32 mouse cellular contexts compared by ENCODE assay signal in the genomic region with DNA sequence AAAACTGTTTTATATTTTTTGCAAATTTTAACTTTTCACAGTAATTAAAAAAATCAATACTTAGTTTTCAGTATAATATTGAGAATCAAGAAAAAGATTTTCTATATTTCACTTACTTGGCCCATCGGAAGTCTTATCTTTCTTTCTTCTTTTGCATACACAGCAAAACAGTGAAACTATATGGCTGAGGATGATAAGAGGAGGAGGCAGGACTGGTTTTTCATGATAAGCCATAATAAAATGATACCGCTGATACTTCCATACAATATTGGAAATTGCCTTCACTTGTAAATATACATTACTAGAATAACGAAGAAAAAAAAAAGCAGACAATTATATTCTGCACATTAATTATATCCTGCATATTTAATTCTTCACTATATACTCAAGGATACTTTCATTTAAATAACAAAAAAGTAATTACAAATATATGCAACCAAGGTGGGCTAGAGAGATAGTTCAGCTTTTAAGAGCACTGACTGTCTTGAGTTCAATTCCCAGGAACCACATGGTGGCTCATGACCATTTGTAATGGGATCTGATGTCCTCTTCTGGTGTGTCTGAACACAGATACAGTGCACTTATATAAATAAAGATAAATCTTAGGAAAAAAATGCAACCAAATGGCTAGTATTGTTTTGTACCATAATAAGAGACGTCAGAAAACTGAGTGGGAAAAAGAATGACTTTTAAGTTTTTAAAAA. TPM values are rescaled to one million over a fixed set of nuclear protein-coding genes. Genes with fewer than 3 reads are reported as not detected.
DNase-seq lines count a peak whose midpoint lies in the region; ATAC-seq and TF ChIP-seq lines count a peak whose summit lies in the region.
"Had no signal": no experiment of that assay in that cellular context is flagged by ENCODE, and none has a peak within 500 bp of the region (broad histone marks: within the 10 kb centered on the region; RNA-seq: fewer than 3 reads in every experiment).

No protein-coding gene starts in this region.

- H3K4me1 ChIP-seq in G1E (ENCODE audit: insufficient read depth, low read depth, low read length) (peaks cover 38% of the 10 kb centered on the region), MEL (ENCODE audit: control insufficient read depth in 1 of 2, insufficient read depth in 2 of 2, low read length in 2 of 2) (peaks cover 6 to 24% of the 10 kb centered on the region in 2 experiments)
- H3K4me1 ChIP-seq in liver, embryonic 16.5 days (ENCODE audit: control insufficient read depth, low read depth, low read length): peaks cover 22% of the 10 kb centered on the region
- H3K4me1 ChIP-seq: forebrain, embryonic 10.5 days; forebrain, embryonic 15.5 days; limb, embryonic 12.5 days; midbrain, embryonic 10.5 days; midbrain, embryonic 15.5 days had no signal

- no peak overlapping the region for H3K9ac ChIP-seq in MEL (ENCODE audit: control insufficient read depth, low read depth, low read length, poor library complexity, severe bottlenecking)
- H3K9ac ChIP-seq in liver, embryonic 16.5 days (ENCODE audit: low read depth, low read length): no peak overlapping the region
- H3K9ac ChIP-seq: forebrain, embryonic 15.5 days; limb, embryonic 12.5 days; midbrain, embryonic 15.5 days had no signal

- no peak for TF ChIP-seq RAD21 in MEL (IDR thresholded peaks at IDR 0.05; ENCODE audit: low read depth, low read length)

- ATAC-seq in G1E (ENCODE audit: extremely low read depth, insufficient number of reproducible peaks, low FRiP score, poor library complexity, severe bottlenecking): peak; percentile 76
- ATAC-seq in erythroid progenitor cell, adult 5-6 weeks (replicated peaks; ENCODE audit: low FRiP score, poor library complexity, severe bottlenecking): peak; percentile 78
- ATAC-seq in liver, embryonic 16.5 days (ENCODE audit: low read depth): peak; percentile 85
- no peak for ATAC-seq in cerebellum, adult (ENCODE audit: insufficient number of reproducible peaks, low FRiP score, low TSS enrichment)
- ATAC-seq: forebrain, embryonic 15.5 days; hindbrain, embryonic 16.5 days; lung, postnatal 0 days; midbrain, embryonic 15.5 days; Patski had no signal

- H3K4me2 ChIP-seq in liver, embryonic 16.5 days (ENCODE audit: low read depth, low read length): no peak overlapping the region
- H3K4me2 ChIP-seq: forebrain, embryonic 15.5 days; limb, embryonic 12.5 days; midbrain, embryonic 15.5 days had no signal

- WGBS in liver, embryonic 16.5 days (ENCODE audit: insufficient replicate concordance): 35% methylated on average over 4 of the region's 4 CpGs

- H3K79me2 ChIP-seq in MEL (ENCODE audit: control insufficient read depth, insufficient read depth, low read length, poor library complexity): no peaks in the 10 kb centered on the region

- H3K27ac ChIP-seq in MEL (ENCODE audit: control insufficient read depth, low read depth, low read length): no peak overlapping the region
- H3K27ac ChIP-seq in liver, embryonic 16.5 days (ENCODE audit: low read length): no peak overlapping the region
- H3K27ac ChIP-seq: forebrain, embryonic 10.5 days; forebrain, embryonic 15.5 days; left cerebral cortex, adult 2 months; limb, embryonic 12.5 days; macrophage; midbrain, embryonic 10.5 days; midbrain, embryonic 15.5 days; stomach, postnatal 0 days had no signal

- TF ChIP-seq POLR2A in MEL (IDR thresholded peaks at IDR 0.05; ENCODE audit: control insufficient read depth in 1 of 2, insufficient read depth in 1 of 2, low read depth in 1 of 2, low read length in 2 of 2, poor library complexity in 1 of 2): no peak

- H3K4me3 ChIP-seq in G1E (ENCODE audit: low read depth, low read length) (no peak overlapping the region), MEL (ENCODE audit: control insufficient read depth in 1 of 2, insufficient read depth in 1 of 2, low read depth in 2 of 2, low read length in 2 of 2) (no peak overlapping the region)
- H3K4me3 ChIP-seq in liver, embryonic 16.5 days (ENCODE audit: low read depth, low read length): no peak overlapping the region
- H3K4me3 ChIP-seq: forebrain, embryonic 10.5 days; forebrain, embryonic 15.5 days; heart, adult 2 months; left cerebral cortex, adult 2 months; limb, embryonic 12.5 days; midbrain, embryonic 10.5 days; midbrain, embryonic 15.5 days had no signal

- H3K27me3 ChIP-seq in G1E (ENCODE audit: insufficient read depth, low read length): no peaks in the 10 kb centered on the region
- H3K27me3 ChIP-seq in MEL (ENCODE audit: control insufficient read depth in 1 of 2, insufficient read depth in 2 of 2, low read length in 2 of 2): no peaks in the 10 kb centered on the region
- H3K27me3 ChIP-seq in liver, embryonic 16.5 days (ENCODE audit: control insufficient read depth, insufficient read depth, low read depth, low read length): no peaks in the 10 kb centered on the region
- H3K27me3 ChIP-seq: forebrain, embryonic 15.5 days; limb, embryonic 12.5 days; midbrain, embryonic 15.5 days; Patski had no signal

- no peaks in the 10 kb centered on the region for H3K9me3 ChIP-seq in G1E (replicated peaks)
- no peaks in the 10 kb centered on the region for H3K9me3 ChIP-seq in MEL (replicated peaks; ENCODE audit: insufficient read depth, low read length)
- H3K9me3 ChIP-seq in liver, embryonic 16.5 days (replicated peaks; ENCODE audit: control insufficient read depth, low read length): no peaks in the 10 kb centered on the region
- H3K9me3 ChIP-seq: forebrain, embryonic 10.5 days; forebrain, embryonic 15.5 days; limb, embryonic 12.5 days; midbrain, embryonic 10.5 days; midbrain, embryonic 15.5 days had no signal

- peak; percentile 82 to 91 for TF ChIP-seq EP300 in MEL (IDR thresholded peaks at IDR 0.05; ENCODE audit: low read depth in 1 of 2, low read length in 2 of 2)

- DNase-seq in G1E (ENCODE audit: low spot score) (no peak), MEL (ENCODE audit: low read depth, low spot score) (peak; percentile 32)
- no peak for DNase-seq in gastrocnemius, postnatal 4 days (ENCODE audit: low spot score in 2 of 2)
- DNase-seq in yolk sac, embryonic 10.5 days (ENCODE audit: low spot score): no peak
- DNase-seq: adrenal gland, postnatal 14 days; B cell, adult 2 months; cerebellum, adult 8-10 months; cerebellum, postnatal 25 days; gastrocnemius, postnatal 25 days; heart, adult 2 months; kidney, adult 9 months; kidney, postnatal 10 days; lung, adult 18-20 months; right cerebral cortex, postnatal 25 days; thymus, adult 18-20 months; thymus, postnatal 36 days had no signal

- H3K36me3 ChIP-seq in G1E (replicated peaks) (peaks cover 48% of the 10 kb centered on the region), MEL (ENCODE audit: control insufficient read depth in 1 of 2, insufficient read depth in 2 of 2, low read length in 2 of 2) (peaks cover 23 to 29% of the 10 kb centered on the region in 2 experiments)
- H3K36me3 ChIP-seq in liver, embryonic 16.5 days (ENCODE audit: control insufficient read depth, insufficient read depth): peaks cover 18% of the 10 kb centered on the region

- TF ChIP-seq CTCF in G1E (IDR thresholded peaks at IDR 0.05; ENCODE audit: low read depth, low read length): no peak
- TF ChIP-seq CTCF in MEL (IDR thresholded peaks at IDR 0.05 in 2 of 3, conservative IDR thresholded peaks at IDR 0.05 in 1 of 3; ENCODE audit: control insufficient read depth in 1 of 3, insufficient read depth in 1 of 3, low read depth in 2 of 3, low read length in 3 of 3, poor library complexity in 1 of 3, severe bottlenecking in 1 of 3): no peak

TF ChIP-seq in MEL, 35 proteins besides CTCF, POLR2A, EP300 and RAD21 (continues in another document):
- TF ChIP-seq E2F4 (IDR thresholded peaks at IDR 0.05; ENCODE audit: borderline replicate concordance, low read depth, low read length) (no peak), MAX (IDR thresholded peaks at IDR 0.05; ENCODE audit: low read length) (no peak), USF1 (IDR thresholded peaks at IDR 0.05; ENCODE audit: low read depth, low read length) (no peak), ZMIZ1 (IDR thresholded peaks at IDR 0.05; ENCODE audit: low read depth, low read length) (no peak), POLR2AphosphoS2 (IDR thresholded peaks at IDR 0.05; ENCODE audit: low read length) (no peak), MYC (IDR thresholded peaks at IDR 0.05; ENCODE audit: low read depth, low read length) (no peak), ZC3H11A (IDR thresholded peaks at IDR 0.05; ENCODE audit: low read depth, low read length) (no peak), MEF2A (IDR thresholded peaks at IDR 0.05; ENCODE audit: extremely low read depth, insufficient replicate concordance, low read depth, low read length, poor library complexity, severe bottlenecking) (peak; percentile 72; the same call in 1 of the 2 replicates), SMC3 (IDR thresholded peaks at IDR 0.05; ENCODE audit: low read depth, low read length) (no peak), KAT2A (conservative IDR thresholded peaks at IDR 0.05; ENCODE audit: low read depth, low read length) (no peak), ETS1 (IDR thresholded peaks at IDR 0.05; ENCODE audit: low read depth, low read length) (peak; percentile 83), CHD2 (IDR thresholded peaks at IDR 0.05; ENCODE audit: low read length) (no peak), GATA1 (IDR thresholded peaks at IDR 0.05; ENCODE audit: low read depth, low read length) (peak; percentile 92), TCF12 (IDR thresholded peaks at IDR 0.05; ENCODE audit: low read depth, low read length) (peak; percentile 95)

RNA-seq across cellular contexts. Expression of a gene that starts 33.5 kb away (rescaled TPM):
- total RNA-seq in G1E (2014; fragmentation: Nextera tagmentation) (not detected in 2 replicates), G1E (2017) (0.55 and 0.64 TPM in 2 replicates), MEL (2012; rRNA removed) (0.56 and 1.0 TPM in 2 replicates)
- polyA plus RNA-seq in G1E (2012) (0.07 TPM in 2 replicates), MEL (2012; ENCODE audit: insufficient read depth in 1 of 2, insufficient read length in 2 of 2, low read depth in 1 of 2, low replicate concordance in 2 of 2, missing spikeins in 1 of 2) (under 1 TPM in 1 of 2 experiments, not detected in 1; 0.28 TPM)
- total RNA-seq in erythroid progenitor cell, adult 5-6 weeks (2015; ENCODE audit: low replicate concordance): not detected in 2 replicates
- total RNA-seq in erythroid progenitor cell, adult 5-6 weeks (2017; ENCODE audit: low replicate concordance): 0.77 TPM in 1 of 2 replicates, not detected in the other
- polyA plus RNA-seq in liver, embryonic 16.5 days (2015; fragmentation: Nextera tagmentation; extraction: Ambion mirVana): 0.79 and 1.1 TPM in 2 replicates
- total RNA-seq in gastrocnemius, postnatal 4 days (2021): not detected
- total RNA-seq: adrenal gland, postnatal 14 days; gastrocnemius, postnatal 25 days; heart, adult 2 months; heart, postnatal 25 days; neutrophil, adult 5-6 weeks had no signal
- polyA plus RNA-seq: macrophage had no signal

RNA-seq across cellular contexts. Expression of a gene that starts 59.2 kb away (rescaled TPM):
- 141 and 143 TPM in 2 replicates for total RNA-seq in G1E (2014; fragmentation: Nextera tagmentation)
- total RNA-seq in G1E (2017): 92.2 and 107 TPM in 2 replicates
- 10.3 and 11.2 TPM in 2 replicates for polyA plus RNA-seq in G1E (2012)
- 22.3 and 27.4 TPM in 2 replicates for total RNA-seq in MEL (2012; rRNA removed)
- 10 to 100 TPM in 1 of 2 experiments, not detected in 1; 23.1 TPM for polyA plus RNA-seq in MEL (2012; ENCODE audit: insufficient read depth in 1 of 2, insufficient read length in 2 of 2, low read depth in 1 of 2, low replicate concordance in 2 of 2, missing spikeins in 1 of 2)
- 72.9 and 85.1 TPM in 2 replicates for total RNA-seq in erythroid progenitor cell, adult 5-6 weeks (2015; ENCODE audit: low replicate concordance)
- 76.2 and 92.4 TPM in 2 replicates for total RNA-seq in erythroid progenitor cell, adult 5-6 weeks (2017; ENCODE audit: low replicate concordance)
- polyA plus RNA-seq in liver, embryonic 16.5 days (2015; fragmentation: Nextera tagmentation; extraction: Ambion mirVana): 15.8 and 18.4 TPM in 2 replicates
- 10 to 100 TPM; 43.6 to 53.5 TPM for total RNA-seq in gastrocnemius, postnatal 4 days (2021)
